Mouse (Mus musculus) liver, adult 2 months (tissue): Measurements from ENCODE around the gene Prkca.

Experiments
- CTCF ChIP-seq: fragments of 200-500 bp; IDR thresholded peaks from 2 replicates; pipeline ENCODE4 v1.5.1; 2011; ENCODE audit warnings: low read depth, low read length, control low read depth
- POLR2A ChIP-seq: fragments of 200-500 bp; IDR thresholded peaks from 2 replicates; pipeline ENCODE4 v1.6.1; 2011; ENCODE audit warnings: low read length, control low read depth; ENCODE audit not compliant: insufficient read depth; ENCODE audit errors: extremely low read depth

- no peak for TF ChIP-seq CTCF
- no peak for TF ChIP-seq POLR2A
Measured at GRCm38 (mm10) chr11:108013390-108013789, 330.3 kb downstream of the Prkca start.
